Mouse (Mus musculus) liver, embryonic 13.5 days (tissue): ENCODE results near the gene C2cd5. TPM values are rescaled to one million over a fixed set of nuclear protein-coding genes. Genes with fewer than 3 reads are reported as not detected.

ENCODE experiments used
- ATAC-seq: fragments of 200-750 bp; cut with Nextera tagmentation; 2 replicates; pipeline ENCODE4 v1.8.0; 2017; ENCODE audit warnings: low read depth, mild to moderate bottlenecking, moderate number of reproducible peaks, moderate library complexity
- DNase-seq: peaks from one replicate; pipeline ENCODE4 v3.0.0; 2022
- H3K27ac ChIP-seq: fragments of 300-500 bp; sonication (generic); 2 replicates; pipeline ENCODE4 v1.5.1; 2015; ENCODE audit warnings: moderate library complexity, mild to moderate bottlenecking, inconsistent platforms
- H3K27me3 ChIP-seq: fragments of 300-500 bp; sonication (generic); 2 replicates; pipeline ENCODE4 v1.6.1; 2015; ENCODE audit warnings: mild to moderate bottlenecking, inconsistent platforms
- H3K36me3 ChIP-seq: fragments of 300-500 bp; sonication (generic); 2 replicates; pipeline ENCODE4 v1.6.1; 2015; ENCODE audit warnings: mild to moderate bottlenecking, inconsistent platforms
- H3K4me1 ChIP-seq: fragments of 300-500 bp; sonication (generic); replicated peaks from 2 replicates; pipeline ENCODE4 v1.6.1; 2015; ENCODE audit warnings: inconsistent platforms
- H3K4me2 ChIP-seq: fragments of 300-500 bp; sonication (generic); 2 replicates; pipeline ENCODE4 v1.6.1; 2015; ENCODE audit warnings: inconsistent platforms, mild to moderate bottlenecking, moderate library complexity
- H3K4me3 ChIP-seq: fragments of 300-500 bp; sonication (generic); replicated peaks from 2 replicates; pipeline ENCODE4 v1.5.1; 2015; ENCODE audit warnings: mild to moderate bottlenecking, inconsistent platforms
- H3K9ac ChIP-seq: fragments of 300-500 bp; sonication (generic); 2 replicates; pipeline ENCODE4 v1.6.1; 2015; ENCODE audit warnings: mild to moderate bottlenecking, inconsistent platforms
- H3K9me3 ChIP-seq: fragments of 300-500 bp; sonication (generic); replicated peaks from 2 replicates; pipeline ENCODE4 v1.6.1; 2016; ENCODE audit warnings: inconsistent platforms
- WGBS: fragments of 180-500 bp; shearing (Covaris S2); methylation state at CpG from one replicate; pipeline ENCODE4 v1.1.7; 2015; ENCODE audit not compliant: insufficient replicate concordance; 5-methylcytosine and 5-hydroxymethylcytosine counted together
- polyA plus RNA-seq: library from polyadenylated mRNA; unstranded; fragments of >200 nt; fragmentation: Nextera tagmentation; extraction: Ambion mirVana; gene quantifications from 2 replicates; pipeline ENCODE4 v1.2.1, GENCODE M21; 2015

C2cd5 gene
- polyA plus RNA-seq, 1 experiment from 2014 or later = 15.2 TPM

GRCm38 (mm10) chr6:143092856-143093255 is 7.1 kb downstream of the C2cd5 start:
- no peaks in the 10 kb centered on the region for H3K9me3 ChIP-seq

DNA sequence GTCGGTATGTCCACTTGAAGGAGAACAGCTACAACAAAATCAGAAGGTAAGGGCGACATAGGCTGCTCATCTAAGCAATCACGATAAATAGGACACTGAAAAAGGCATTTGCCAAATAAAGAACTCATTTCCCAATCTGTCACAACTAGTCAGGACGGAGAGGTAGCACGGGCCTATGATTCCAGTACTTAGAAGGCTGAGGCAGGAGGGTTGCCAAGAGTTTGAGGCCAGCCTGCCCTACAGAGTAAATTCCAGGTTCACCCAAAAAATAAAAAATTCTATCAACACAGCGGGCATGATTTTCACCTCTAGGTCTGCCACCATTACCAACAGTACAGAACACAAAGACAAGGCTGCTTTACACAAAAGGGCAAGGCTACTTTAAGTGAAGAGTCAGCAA is 8.9 kb downstream of the C2cd5 start:
- H3K4me1 ChIP-seq = peaks cover 21% of the 10 kb centered on the region
- 88% methylated on average over 6 of the region's 6 CpGs for WGBS
- no peak for ATAC-seq

More at GRCm38 (mm10) chr6:143092856-143093255, 7.1 kb downstream of the C2cd5 start:
- 43% methylated on average over 4 of the region's 4 CpGs for WGBS
- Histone ChIP-seq H3K27me3 (no peaks in the 10 kb centered on the region), H3K9ac (no peak overlapping the region), H3K36me3 (peaks cover 48% of the 10 kb centered on the region), H3K4me1 (peaks cover 36% of the 10 kb centered on the region), H3K4me2 (no peak overlapping the region), H3K4me3 (no peak overlapping the region), H3K27ac (no peak overlapping the region)
- ATAC-seq (peak; percentile 39; the same call in 1 of the 2 replicates), DNase-seq (no peak)

DNA sequence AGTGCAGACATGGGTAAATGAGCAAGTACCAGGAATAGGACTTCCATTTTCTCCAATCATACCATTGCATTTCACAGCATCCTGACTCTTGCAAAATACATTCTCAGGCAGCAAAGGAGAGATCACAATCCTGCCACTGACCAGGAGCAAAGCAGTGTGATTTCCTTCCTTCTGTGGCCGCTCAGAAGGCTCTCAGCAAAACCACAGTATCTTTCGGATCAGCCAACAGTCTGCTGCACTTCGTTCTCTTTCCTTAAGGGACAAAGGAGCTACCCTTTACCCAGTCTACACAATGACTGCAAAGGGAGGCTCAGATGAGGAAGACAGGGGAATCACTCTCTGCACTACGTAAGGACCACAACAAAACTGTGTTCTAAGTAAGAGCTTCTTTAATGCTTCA is 12.6 kb downstream of the C2cd5 start:
- H3K9me3 ChIP-seq = no peaks in the 10 kb centered on the region
- H3K4me2 ChIP-seq = no peak overlapping the region
- WGBS = 47% methylated on average over 4 of the region's 4 CpGs
- no peak overlapping the region for H3K4me3 ChIP-seq
- no peaks in the 10 kb centered on the region for H3K4me1 ChIP-seq
- no peak overlapping the region for H3K27ac ChIP-seq
- no peak for ATAC-seq
- H3K27me3 ChIP-seq = no peaks in the 10 kb centered on the region
- no peak for DNase-seq
- H3K36me3 ChIP-seq = peaks cover 86% of the 10 kb centered on the region
- H3K9ac ChIP-seq = no peak overlapping the region

More for the DNA sequence above, 8.9 kb downstream of the C2cd5 start:
- no peak for DNase-seq
- no peak overlapping the region for H3K4me3 ChIP-seq
- no peaks in the 10 kb centered on the region for H3K27me3 ChIP-seq
- no peaks in the 10 kb centered on the region for H3K9me3 ChIP-seq
- peaks cover 53% of the 10 kb centered on the region for H3K36me3 ChIP-seq
- no peak overlapping the region for H3K4me2 ChIP-seq
- no peak overlapping the region for H3K9ac ChIP-seq
- H3K27ac ChIP-seq = no peak overlapping the region

DNA sequence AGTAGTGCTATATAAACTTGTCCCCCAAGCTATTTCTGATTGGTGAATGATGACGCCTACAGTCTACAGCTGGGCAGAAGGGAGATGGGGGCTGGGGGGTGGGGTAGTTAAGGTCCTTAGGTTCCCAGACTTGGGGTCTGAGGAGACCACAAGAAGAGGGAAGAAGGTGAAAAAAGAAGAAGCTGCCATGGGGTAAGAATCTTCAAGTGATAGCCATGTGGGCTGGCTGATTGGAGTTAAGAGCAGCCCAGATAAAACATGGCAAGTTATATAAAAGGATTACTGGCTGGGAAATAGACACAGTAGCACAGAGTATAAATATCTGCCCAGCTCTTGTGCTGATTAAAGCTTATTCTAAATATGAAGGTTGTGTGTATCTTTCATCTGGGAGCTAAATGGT is 14.0 kb downstream of the C2cd5 start:
- no peak for DNase-seq

DNA sequence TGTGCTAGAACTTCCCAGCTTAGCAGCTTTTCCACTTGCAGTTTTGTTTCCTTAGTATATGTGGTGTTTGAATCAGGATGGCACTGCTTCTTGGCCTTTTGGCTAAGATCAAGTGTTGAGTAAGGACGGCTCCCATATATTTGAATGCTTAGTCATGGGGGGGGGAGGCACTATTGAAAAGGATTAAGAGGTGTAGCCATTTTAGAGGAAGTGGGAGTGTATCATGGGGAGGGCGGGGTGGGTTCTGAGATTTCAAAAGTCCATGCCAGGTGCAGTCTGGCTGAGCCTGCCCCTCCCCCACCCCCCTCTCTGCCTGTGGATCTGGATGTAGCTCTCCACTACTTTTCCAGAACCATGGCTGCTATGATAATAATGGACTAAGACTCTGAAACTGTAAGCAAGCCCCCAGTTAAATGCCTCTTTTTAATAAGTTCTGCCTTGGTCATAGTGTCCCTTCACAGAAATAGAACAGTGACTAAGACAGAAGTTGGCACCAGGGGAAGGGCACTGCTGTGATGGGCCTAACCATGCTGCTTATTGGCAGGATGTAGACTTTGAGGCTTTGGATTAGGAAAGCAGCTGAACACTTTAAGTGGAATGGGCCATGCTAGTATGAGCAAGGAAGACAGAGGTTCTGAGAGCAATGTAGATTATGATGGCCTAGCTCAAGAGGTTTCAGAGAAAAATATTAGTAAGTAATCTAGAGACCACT is 15.5 kb downstream of the C2cd5 start:
- H3K9me3 ChIP-seq = no peaks in the 10 kb centered on the region
- H3K27me3 ChIP-seq = no peaks in the 10 kb centered on the region
- no peak overlapping the region for H3K4me3 ChIP-seq
- H3K4me2 ChIP-seq = no peak overlapping the region
- H3K36me3 ChIP-seq = peaks cover 85% of the 10 kb centered on the region
- no peak overlapping the region for H3K27ac ChIP-seq
- no peaks in the 10 kb centered on the region for H3K4me1 ChIP-seq
- WGBS = 86% methylated on average over 2 of the region's 2 CpGs
- DNase-seq (no peak), ATAC-seq (no peak; the same call in 1 of the 2 replicates)
- no peak overlapping the region for H3K9ac ChIP-seq

More for the DNA sequence above, 14.0 kb downstream of the C2cd5 start:
- no peak for ATAC-seq
- Histone ChIP-seq H3K9me3 (no peaks in the 10 kb centered on the region), H3K9ac (no peak overlapping the region), H3K4me2 (no peak overlapping the region), H3K4me1 (no peaks in the 10 kb centered on the region), H3K27ac (no peak overlapping the region), H3K36me3 (peaks cover 91% of the 10 kb centered on the region), H3K4me3 (no peak overlapping the region), H3K27me3 (no peaks in the 10 kb centered on the region)
- WGBS = 73% methylated on average over 1 of the region's 1 CpGs

GRCm38 (mm10) chr6:143081479-143082106 is 18.3 kb downstream of the C2cd5 start:
- Histone ChIP-seq H3K9ac (no peak overlapping the region), H3K27ac (no peak overlapping the region), H3K4me1 (no peaks in the 10 kb centered on the region), H3K4me2 (no peak overlapping the region), H3K9me3 (no peaks in the 10 kb centered on the region), H3K36me3 (peaks cover 87% of the 10 kb centered on the region), H3K4me3 (no peak overlapping the region), H3K27me3 (no peaks in the 10 kb centered on the region)
- DNase-seq (no peak), ATAC-seq (no peak)
- WGBS = 85% methylated on average over 13 of the region's 13 CpGs

DNA sequence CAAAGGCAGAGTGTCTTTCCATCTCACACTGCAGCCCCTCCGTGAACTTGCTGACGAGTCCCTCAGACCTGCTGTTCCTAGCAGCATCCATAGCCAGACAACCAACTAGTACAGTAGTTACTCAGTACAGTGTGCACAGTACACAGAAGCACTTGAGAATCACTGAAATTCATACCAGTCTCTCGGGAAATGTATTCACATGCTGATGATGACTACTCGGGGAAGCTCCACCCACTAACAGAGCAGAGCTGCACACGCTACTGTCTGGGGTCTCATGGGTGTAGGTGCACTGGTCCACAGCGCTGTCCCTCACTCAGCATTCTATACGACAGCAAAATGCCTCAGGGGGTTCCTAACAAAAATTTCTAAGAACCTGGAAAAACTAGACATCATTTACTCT is 19.2 kb downstream of the C2cd5 start:
- Histone ChIP-seq H3K27ac (no peak overlapping the region), H3K4me3 (no peak overlapping the region), H3K4me1 (no peaks in the 10 kb centered on the region), H3K27me3 (no peaks in the 10 kb centered on the region), H3K36me3 (peaks cover 82% of the 10 kb centered on the region), H3K9ac (no peak overlapping the region), H3K9me3 (no peaks in the 10 kb centered on the region), H3K4me2 (no peak overlapping the region)
- 82% methylated on average over 7 of the region's 7 CpGs for WGBS
- DNase-seq = no peak
- no peak for ATAC-seq

DNA sequence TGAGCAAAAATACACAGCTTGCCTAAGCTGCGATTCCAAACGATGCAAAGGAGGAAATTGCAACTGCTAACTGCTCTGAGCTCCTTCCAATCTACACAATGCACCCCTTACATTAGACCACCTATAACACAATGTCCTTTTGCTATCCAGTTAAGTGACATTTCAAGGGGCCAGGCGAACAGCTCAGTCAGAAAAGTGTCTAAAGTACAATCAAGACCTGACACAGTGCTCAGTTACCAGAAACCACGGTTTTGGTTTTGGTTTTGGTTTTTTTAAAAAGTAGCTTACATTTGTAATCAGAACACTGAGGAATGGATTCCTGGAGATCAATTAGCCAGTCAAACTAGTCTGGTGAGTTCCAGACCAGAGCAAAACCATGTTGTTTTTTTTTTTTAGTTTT is 20.8 kb downstream of the C2cd5 start:
- Histone ChIP-seq H3K27ac (no peak overlapping the region), H3K27me3 (no peaks in the 10 kb centered on the region), H3K4me1 (no peaks in the 10 kb centered on the region), H3K4me2 (no peak overlapping the region), H3K9ac (no peak overlapping the region), H3K36me3 (peaks cover 79% of the 10 kb centered on the region), H3K4me3 (no peak overlapping the region), H3K9me3 (no peaks in the 10 kb centered on the region)
- 73% methylated on average over 4 of the region's 4 CpGs for WGBS
- no peak for DNase-seq
- ATAC-seq = no peak

DNA sequence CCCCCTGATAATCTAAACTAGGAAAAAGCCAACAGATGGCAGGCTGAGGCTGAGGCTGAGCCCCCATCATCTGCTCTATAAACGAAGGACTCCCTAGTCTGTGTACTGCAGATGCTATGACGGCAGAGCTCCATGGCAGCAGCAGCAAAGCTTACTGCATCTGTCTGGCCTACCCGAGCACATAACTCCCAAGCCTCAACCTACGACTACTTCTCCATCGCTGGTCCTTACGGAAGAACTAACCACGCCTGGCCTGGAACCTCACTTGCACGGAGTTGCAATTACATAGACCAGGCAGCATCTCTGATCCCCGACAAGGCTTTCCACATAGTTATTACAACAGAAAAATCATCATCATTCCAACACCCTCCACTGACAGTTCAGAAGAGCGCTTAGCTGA is 23.5 kb downstream of the C2cd5 start:
- Histone ChIP-seq H3K27me3 (no peaks in the 10 kb centered on the region), H3K4me2 (no peak overlapping the region), H3K9me3 (no peaks in the 10 kb centered on the region), H3K36me3 (peaks cover 69% of the 10 kb centered on the region), H3K9ac (no peak overlapping the region), H3K4me3 (no peak overlapping the region), H3K4me1 (peaks cover 10% of the 10 kb centered on the region), H3K27ac (no peak overlapping the region)
- WGBS = 89% methylated on average over 10 of the region's 10 CpGs
- ATAC-seq (no peak), DNase-seq (no peak)

- Histone ChIP-seq H3K36me3 (peaks cover 61% of the 10 kb centered on the region), H3K27me3 (no peaks in the 10 kb centered on the region), H3K9me3 (no peaks in the 10 kb centered on the region), H3K4me1 (peaks cover 18% of the 10 kb centered on the region), H3K4me2 (no peak overlapping the region), H3K9ac (no peak overlapping the region), H3K4me3 (no peak overlapping the region), H3K27ac (no peak overlapping the region)
- no peak for ATAC-seq
- DNase-seq = no peak
- WGBS = 86% methylated on average over 1 of the region's 1 CpGs
Measured at GRCm38 (mm10) chr6:143073914-143074313, 26.0 kb downstream of the C2cd5 start.

DNA sequence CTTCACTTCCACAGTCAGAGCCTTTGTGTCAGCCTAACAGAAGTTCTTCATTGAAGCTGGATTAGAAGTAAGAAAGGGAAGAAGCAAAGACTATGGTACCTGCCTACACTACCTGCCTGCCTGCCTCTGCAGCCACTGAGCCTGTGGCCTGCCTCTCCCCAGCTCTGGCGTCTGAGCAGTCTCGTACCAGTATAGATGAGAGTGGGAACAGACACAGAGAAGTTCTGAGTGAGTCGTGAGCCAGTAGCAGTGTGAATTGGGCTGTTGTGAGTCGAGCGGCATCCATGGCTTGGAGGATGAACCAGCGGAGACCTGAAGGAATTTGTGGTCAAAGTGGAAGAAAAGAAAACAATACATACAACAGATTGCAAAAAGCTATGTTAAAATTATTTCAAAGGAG is 26.5 kb downstream of the C2cd5 start:
- Histone ChIP-seq H3K27ac (peak overlapping the region; percentile 41; the same call in 1 of the 2 replicates), H3K4me3 (no peak overlapping the region), H3K27me3 (no peaks in the 10 kb centered on the region), H3K4me1 (peaks cover 22% of the 10 kb centered on the region), H3K9ac (no peak overlapping the region), H3K9me3 (no peaks in the 10 kb centered on the region), H3K36me3 (peaks cover 57% of the 10 kb centered on the region), H3K4me2 (no peak overlapping the region)
- WGBS = 87% methylated on average over 6 of the region's 6 CpGs
- ATAC-seq = no peak
- DNase-seq = no peak
